Mouse (Mus musculus): ENCODE data around the gene Egfl7. TPM values are rescaled to one million over a fixed set of nuclear protein-coding genes. Genes with fewer than 3 reads are reported as not detected.

Gene Egfl7
- polyA plus RNA-seq, 1 experiment from 2014 or later = 188 TPM

- 70% methylated on average over 3 of the region's 3 CpGs for WGBS
- Histone ChIP-seq H3K36me3 (ENCODE audit: control insufficient read depth, insufficient read depth) (peaks cover 9% of the 10 kb centered on the region), H3K4me3 (ENCODE audit: low read length) (no peak overlapping the region), H3K4me2 (ENCODE audit: low read depth, low read length) (no peak overlapping the region), H3K9ac (ENCODE audit: low read length) (no peak overlapping the region), H3K27ac (ENCODE audit: low read length) (no peak overlapping the region), H3K27me3 (ENCODE audit: control insufficient read depth, insufficient read depth, low read length) (no peaks in the 10 kb centered on the region), H3K4me1 (ENCODE audit: control insufficient read depth, insufficient read depth, low read length) (peaks cover 7% of the 10 kb centered on the region), H3K9me3 (replicated peaks; ENCODE audit: control insufficient read depth, low read length) (no peaks in the 10 kb centered on the region)
- ATAC-seq (replicated peaks; ENCODE audit: extremely low read depth, insufficient read depth, low FRiP score) = no peak
Observed at GRCm38 (mm10) chr2:26598462-26598861, 18.6 kb downstream of the Egfl7 start.

- Histone ChIP-seq H3K4me1 (ENCODE audit: control insufficient read depth, insufficient read depth, low read length) (peaks cover 10% of the 10 kb centered on the region), H3K9ac (ENCODE audit: low read length) (no peak overlapping the region), H3K9me3 (replicated peaks; ENCODE audit: control insufficient read depth, low read length) (no peaks in the 10 kb centered on the region), H3K27me3 (ENCODE audit: control insufficient read depth, insufficient read depth, low read length) (no peaks in the 10 kb centered on the region), H3K4me3 (ENCODE audit: low read length) (no peak overlapping the region), H3K4me2 (ENCODE audit: low read depth, low read length) (no peak overlapping the region), H3K36me3 (ENCODE audit: control insufficient read depth, insufficient read depth) (no peaks in the 10 kb centered on the region), H3K27ac (ENCODE audit: low read length) (no peak overlapping the region)
- WGBS = 90% methylated on average over 4 of the region's 4 CpGs
- no peak for ATAC-seq (replicated peaks; ENCODE audit: extremely low read depth, insufficient read depth, low FRiP score)
Observed at GRCm38 (mm10) chr2:26599965-26600364, 20.2 kb downstream of the Egfl7 start.

- no peak for ATAC-seq (replicated peaks; ENCODE audit: extremely low read depth, insufficient read depth, low FRiP score)
- WGBS = 96% methylated on average over 2 of the region's 2 CpGs
- Histone ChIP-seq H3K36me3 (ENCODE audit: control insufficient read depth, insufficient read depth) (no peaks in the 10 kb centered on the region), H3K4me1 (ENCODE audit: control insufficient read depth, insufficient read depth, low read length) (peaks cover 10% of the 10 kb centered on the region), H3K27ac (ENCODE audit: low read length) (no peak overlapping the region), H3K9ac (ENCODE audit: low read length) (no peak overlapping the region), H3K9me3 (replicated peaks; ENCODE audit: control insufficient read depth, low read length) (no peaks in the 10 kb centered on the region), H3K4me3 (ENCODE audit: low read length) (no peak overlapping the region), H3K4me2 (ENCODE audit: low read depth, low read length) (no peak overlapping the region), H3K27me3 (ENCODE audit: control insufficient read depth, insufficient read depth, low read length) (no peaks in the 10 kb centered on the region)
Observed at GRCm38 (mm10) chr2:26600664-26601063, 20.9 kb downstream of the Egfl7 start.

GRCm38 (mm10) chr2:26601595-26601994 is 21.8 kb downstream of the Egfl7 start:
- ATAC-seq (replicated peaks; ENCODE audit: extremely low read depth, insufficient read depth, low FRiP score) = no peak
- 97% methylated on average over 1 of the region's 1 CpGs for WGBS
- Histone ChIP-seq H3K4me2 (ENCODE audit: low read depth, low read length) (no peak overlapping the region), H3K27ac (ENCODE audit: low read length) (no peak overlapping the region), H3K4me3 (ENCODE audit: low read length) (no peak overlapping the region), H3K9me3 (replicated peaks; ENCODE audit: control insufficient read depth, low read length) (no peaks in the 10 kb centered on the region), H3K4me1 (ENCODE audit: control insufficient read depth, insufficient read depth, low read length) (peaks cover 17% of the 10 kb centered on the region), H3K36me3 (ENCODE audit: control insufficient read depth, insufficient read depth) (no peaks in the 10 kb centered on the region), H3K9ac (ENCODE audit: low read length) (no peak overlapping the region), H3K27me3 (ENCODE audit: control insufficient read depth, insufficient read depth, low read length) (no peaks in the 10 kb centered on the region)

- no peak for ATAC-seq (replicated peaks; ENCODE audit: extremely low read depth, insufficient read depth, low FRiP score)
- no peaks in the 10 kb centered on the region for H3K9me3 ChIP-seq (replicated peaks; ENCODE audit: control insufficient read depth, low read length)
- H3K4me2 ChIP-seq (ENCODE audit: low read depth, low read length) = peak overlapping the region; percentile 66
- H3K9ac ChIP-seq (ENCODE audit: low read length) = no peak overlapping the region; the same call in 1 of the 2 replicates
- H3K36me3 ChIP-seq (ENCODE audit: control insufficient read depth, insufficient read depth) = no peaks in the 10 kb centered on the region
- H3K27me3 ChIP-seq (ENCODE audit: control insufficient read depth, insufficient read depth, low read length) = no peaks in the 10 kb centered on the region
- H3K4me3 ChIP-seq (ENCODE audit: low read length) = peak overlapping the region; percentile 61
- peaks cover 27% of the 10 kb centered on the region for H3K4me1 ChIP-seq (ENCODE audit: control insufficient read depth, insufficient read depth, low read length)
- WGBS = 81% methylated on average over 5 of the region's 5 CpGs
- no peak overlapping the region for H3K27ac ChIP-seq (ENCODE audit: low read length)
Observed at GRCm38 (mm10) chr2:26602631-26603030, 22.8 kb downstream of the Egfl7 start.

GRCm38 (mm10) chr2:26603159-26603558 is 23.3 kb downstream of the Egfl7 start:
- Histone ChIP-seq H3K27me3 (ENCODE audit: control insufficient read depth, insufficient read depth, low read length) (no peaks in the 10 kb centered on the region), H3K9me3 (replicated peaks; ENCODE audit: control insufficient read depth, low read length) (no peaks in the 10 kb centered on the region), H3K4me3 (ENCODE audit: low read length) (peak overlapping the region; percentile 61), H3K36me3 (ENCODE audit: control insufficient read depth, insufficient read depth) (no peaks in the 10 kb centered on the region), H3K4me2 (ENCODE audit: low read depth, low read length) (peak overlapping the region; percentile 66), H3K9ac (ENCODE audit: low read length) (peak overlapping the region; percentile 74), H3K4me1 (ENCODE audit: control insufficient read depth, insufficient read depth, low read length) (peaks cover 27% of the 10 kb centered on the region), H3K27ac (ENCODE audit: low read length) (peak overlapping the region; percentile 66)
- no peak for ATAC-seq (replicated peaks; ENCODE audit: extremely low read depth, insufficient read depth, low FRiP score)
- WGBS = 14% methylated on average over 6 of the region's 6 CpGs

GRCm38 (mm10) chr2:26603720-26604671 is 24.2 kb downstream of the Egfl7 start, which contains the start of gene Agpat2:
TSS of gene Agpat2 (minus strand) at chr2:26604417.
- H3K4me1 ChIP-seq (ENCODE audit: control insufficient read depth, insufficient read depth, low read length) = peaks cover 28% of the 10 kb centered on the region
- ATAC-seq (replicated peaks; ENCODE audit: extremely low read depth, insufficient read depth, low FRiP score) = peak; percentile 90
- WGBS = under 1% methylated on average over 95 of the region's 103 CpGs
- peak within 1 kb of the TSS; percentile 66 for H3K4me2 ChIP-seq (ENCODE audit: low read depth, low read length)
- H3K27me3 ChIP-seq (ENCODE audit: control insufficient read depth, insufficient read depth, low read length) = no peaks in the 10 kb centered on the region
- H3K27ac ChIP-seq (ENCODE audit: low read length) = peak within 1 kb of the TSS; percentile 66
- peak within 1 kb of the TSS; percentile 74 for H3K9ac ChIP-seq (ENCODE audit: low read length)
- no peaks in the 10 kb centered on the region for H3K9me3 ChIP-seq (replicated peaks; ENCODE audit: control insufficient read depth, low read length)
- no peaks in the 10 kb centered on the region for H3K36me3 ChIP-seq (ENCODE audit: control insufficient read depth, insufficient read depth)
- H3K4me3 ChIP-seq (ENCODE audit: low read length) = peak within 1 kb of the TSS; percentile 61

- no peak overlapping the region for H3K27ac ChIP-seq (ENCODE audit: low read length)
- no peaks in the 10 kb centered on the region for H3K9me3 ChIP-seq (replicated peaks; ENCODE audit: control insufficient read depth, low read length)
- H3K4me1 ChIP-seq (ENCODE audit: control insufficient read depth, insufficient read depth, low read length) = peaks cover 30% of the 10 kb centered on the region
- no peak overlapping the region for H3K9ac ChIP-seq (ENCODE audit: low read length)
- no peak overlapping the region for H3K4me3 ChIP-seq (ENCODE audit: low read length)
- no peaks in the 10 kb centered on the region for H3K36me3 ChIP-seq (ENCODE audit: control insufficient read depth, insufficient read depth)
- 85% methylated on average over 8 of the region's 8 CpGs for WGBS
- H3K4me2 ChIP-seq (ENCODE audit: low read depth, low read length) = no peak overlapping the region
- no peaks in the 10 kb centered on the region for H3K27me3 ChIP-seq (ENCODE audit: control insufficient read depth, insufficient read depth, low read length)
- no peak for ATAC-seq (replicated peaks; ENCODE audit: extremely low read depth, insufficient read depth, low FRiP score)
Observed at GRCm38 (mm10) chr2:26605331-26605730, 25.5 kb downstream of the Egfl7 start.

GRCm38 (mm10) chr2:26606579-26606978 is 26.8 kb downstream of the Egfl7 start:
- H3K9ac ChIP-seq (ENCODE audit: low read length) = no peak overlapping the region
- no peaks in the 10 kb centered on the region for H3K36me3 ChIP-seq (ENCODE audit: control insufficient read depth, insufficient read depth)
- no peaks in the 10 kb centered on the region for H3K9me3 ChIP-seq (replicated peaks; ENCODE audit: control insufficient read depth, low read length)
- H3K4me2 ChIP-seq (ENCODE audit: low read depth, low read length) = no peak overlapping the region
- H3K4me1 ChIP-seq (ENCODE audit: control insufficient read depth, insufficient read depth, low read length) = peaks cover 30% of the 10 kb centered on the region
- peak overlapping the region; percentile 63 for H3K27ac ChIP-seq (ENCODE audit: low read length)
- no peak for ATAC-seq (replicated peaks; ENCODE audit: extremely low read depth, insufficient read depth, low FRiP score)
- no peak overlapping the region for H3K4me3 ChIP-seq (ENCODE audit: low read length)
- no peaks in the 10 kb centered on the region for H3K27me3 ChIP-seq (ENCODE audit: control insufficient read depth, insufficient read depth, low read length)
- 65% methylated on average over 3 of the region's 3 CpGs for WGBS
